Mouse (Mus musculus) T-cell, adult 66 days (primary cell): ENCODE measurements around the gene Gli1. TPM values are rescaled to one million over a fixed set of nuclear protein-coding genes. Genes with fewer than 3 reads are reported as not detected.

Source experiments
- total RNA-seq, 2 experiments: library from RNA; stranded (reverse); gene quantifications; 3 replicates in 1 of 2; 4 replicates in 1 of 2; pipeline ENCODE4 v1.2.4; 2023

Gene Gli1
- not detected for total RNA-seq

GRCm38 (mm10) chr10:127341891-127342639 lies at the start of gene Gli1:
Gene Gli1 (minus strand): TSS chr10:127341974.

GRCm38 (mm10) chr10:127380251-127380691 lies 38.5 kb upstream of the Gli1 start, which contains the start of gene R3hdm2:
Gene R3hdm2 (plus strand): TSS chr10:127380327.

GRCm38 (mm10) chr10:127369834-127370820 lies 28.4 kb upstream of the Gli1 start, which contains the start of gene Inhbc:
Gene Inhbc (minus strand): TSS chr10:127370431.

GRCm38 (mm10) chr10:127353909-127354895 lies 12.4 kb upstream of the Gli1 start, which contains the start of gene Inhbe:
Gene Inhbe (minus strand): TSS chr10:127354411.

GRCm38 (mm10) chr10:127321621-127322020 lies 20.2 kb downstream of the Gli1 start, which contains the start of gene Arhgap9:
Gene Arhgap9 (plus strand): TSS chr10:127321964.

GRCm38 (mm10) chr10:127311476-127312355 lies 30.1 kb downstream of the Gli1 start, which contains the start of gene Mars:
Gene Mars (minus strand): TSS chr10:127311786.

GRCm38 (mm10) chr10:127288800-127289572 lies 52.8 kb downstream of the Gli1 start, which contains the start of gene Mbd6:
Gene Mbd6 (minus strand): TSS chr10:127289018.

Other genes starting within 250 kb of the Gli1 start
- gene Os9, start 220.8 kb downstream of the Gli1 start, total RNA-seq, result 100 to 1,000 TPM in 1 of 2 experiments, 10 to 100 TPM in 1; 98.4 to 100 TPM
- 100 to 1,000 TPM; 696 to 735 TPM for gene B4galnt1, start 176.7 kb downstream of the Gli1 start, total RNA-seq
- gene Slc26a10, start 161.3 kb downstream of the Gli1 start, total RNA-seq, result under 1 TPM in 1 of 2 experiments, not detected in 1; 0.29 TPM
- 1 to 10 TPM in 1 of 2 experiments, not detected in 1; 1.5 TPM for gene Arhgef25, start 151.9 kb downstream of the Gli1 start, total RNA-seq
- 10 to 100 TPM; 53.6 to 73.9 TPM for gene Dtx3, start 146.2 kb downstream of the Gli1 start, total RNA-seq
- gene Pip4k2c, start 130.4 kb downstream of the Gli1 start, total RNA-seq, result 10 to 100 TPM; 44.9 to 47.9 TPM
- under 1 TPM; 0.44 to 0.56 TPM for gene Kif5a, start 78.6 kb downstream of the Gli1 start, total RNA-seq
- gene Dctn2, start 75.6 kb downstream of the Gli1 start, total RNA-seq, result 10 to 100 TPM; 98.0 to 98.9 TPM
- gene Mbd6, start 53.0 kb downstream of the Gli1 start, total RNA-seq, result 100 to 1,000 TPM; 110 to 113 TPM
- 10 to 100 TPM; 51.4 to 67.0 TPM for gene Mars, start 30.2 kb downstream of the Gli1 start, total RNA-seq
- 100 to 1,000 TPM; 317 to 326 TPM for gene Arhgap9, start 20.0 kb downstream of the Gli1 start, total RNA-seq
- not detected for gene Inhbe, start 12.4 kb upstream of the Gli1 start, total RNA-seq
- gene Inhbc, start 28.5 kb upstream of the Gli1 start, total RNA-seq, result not detected
- 10 to 100 TPM; 71.0 to 89.8 TPM for gene R3hdm2, start 38.4 kb upstream of the Gli1 start, total RNA-seq
- gene Stac3, start 159.7 kb upstream of the Gli1 start, total RNA-seq, result 10 to 100 TPM in 1 of 2 experiments, 1 to 10 TPM in 1; 8.7 to 12.0 TPM
- gene Ndufa4l2, start 173.0 kb upstream of the Gli1 start, total RNA-seq, result not detected
- 10 to 100 TPM; 95.6 to 98.7 TPM for gene Shmt2, start 180.5 kb upstream of the Gli1 start, total RNA-seq
- not detected for gene Nxph4, start 192.6 kb upstream of the Gli1 start, total RNA-seq